Mouse (Mus musculus) stomach, embryonic 14.5 days (tissue): ENCODE results near the gene Ankub1. TPM values are rescaled to one million over a fixed set of nuclear protein-coding genes. Genes with fewer than 3 reads are reported as not detected.
A peak's percentile ranks its signal among the peaks of the same experiment; 100 is the strongest.

Experiments used
- ATAC-seq: fragments of 200-750 bp; cut with Nextera tagmentation; 2 replicates; pipeline ENCODE4 v1.8.0; 2017; ENCODE audit warnings: low read depth, moderate TSS enrichment; ENCODE audit not compliant: insufficient number of reproducible peaks, insufficient read depth, low FRiP score
- H3K27ac ChIP-seq: fragments of 300-500 bp; sonication (generic); 2 replicates; pipeline ENCODE4 v1.5.1; 2014; ENCODE audit warnings: mild to moderate bottlenecking, low read length, moderate library complexity, mixed read lengths
- H3K27me3 ChIP-seq: fragments of 300-500 bp; sonication (generic); 2 replicates; pipeline ENCODE4 v1.6.1; 2014; ENCODE audit warnings: low read length, control low read depth, mixed read lengths; ENCODE audit not compliant: control insufficient read depth, insufficient read depth
- H3K36me3 ChIP-seq: fragments of 300-500 bp; sonication (generic); 2 replicates; pipeline ENCODE4 v1.6.1; 2014; ENCODE audit warnings: mild to moderate bottlenecking, control low read depth, low read length, moderate library complexity, mixed read lengths; ENCODE audit not compliant: control insufficient read depth, insufficient read depth
- H3K4me1 ChIP-seq: fragments of 300-500 bp; sonication (generic); 2 replicates; pipeline ENCODE4 v1.6.1; 2014; ENCODE audit warnings: low read length, control low read depth, mixed read lengths; ENCODE audit not compliant: control insufficient read depth, insufficient read depth
- H3K4me2 ChIP-seq: fragments of 300-500 bp; sonication (generic); replicated peaks from 2 replicates; pipeline ENCODE4 v1.6.1; 2014; ENCODE audit warnings: low read depth, low read length, control low read depth
- H3K4me3 ChIP-seq: fragments of 300-500 bp; sonication (generic); 2 replicates; pipeline ENCODE4 v1.5.1; 2014; ENCODE audit warnings: low read depth, low read length, control low read depth
- H3K9ac ChIP-seq: fragments of 300-500 bp; sonication (generic); replicated peaks from 2 replicates; pipeline ENCODE4 v1.6.1; 2014; ENCODE audit warnings: low read depth, mild to moderate bottlenecking, control low read depth, low read length, moderate library complexity, mixed read lengths
- H3K9me3 ChIP-seq: fragments of 300-500 bp; sonication (generic); 2 replicates; pipeline ENCODE4 v1.6.1; 2016; ENCODE audit warnings: low read depth, low read length, control low read depth; ENCODE audit not compliant: control insufficient read depth
- WGBS: fragments of 180-500 bp; shearing (Covaris S2); extraction: QIAGEN DNeasy Blood & Tissue Kit; methylation state at CpG from one replicate; pipeline ENCODE4 v1.1.7; 2014; 5-methylcytosine and 5-hydroxymethylcytosine counted together
- microRNA-seq: library from miRNA; unstranded; fragments of <30 nt; microRNA quantifications from one replicate; pipeline ENCODE4, GENCODE M21; 2016
- polyA plus RNA-seq: library from polyadenylated mRNA; unstranded; fragments of >200 nt; fragmentation: Nextera tagmentation; extraction: Ambion mirVana; gene quantifications from 2 replicates; pipeline ENCODE4 v1.2.1, GENCODE M21; 2014

Ankub1 gene
- polyA plus RNA-seq, 1 experiment from 2014 or later, result not detected

DNA sequence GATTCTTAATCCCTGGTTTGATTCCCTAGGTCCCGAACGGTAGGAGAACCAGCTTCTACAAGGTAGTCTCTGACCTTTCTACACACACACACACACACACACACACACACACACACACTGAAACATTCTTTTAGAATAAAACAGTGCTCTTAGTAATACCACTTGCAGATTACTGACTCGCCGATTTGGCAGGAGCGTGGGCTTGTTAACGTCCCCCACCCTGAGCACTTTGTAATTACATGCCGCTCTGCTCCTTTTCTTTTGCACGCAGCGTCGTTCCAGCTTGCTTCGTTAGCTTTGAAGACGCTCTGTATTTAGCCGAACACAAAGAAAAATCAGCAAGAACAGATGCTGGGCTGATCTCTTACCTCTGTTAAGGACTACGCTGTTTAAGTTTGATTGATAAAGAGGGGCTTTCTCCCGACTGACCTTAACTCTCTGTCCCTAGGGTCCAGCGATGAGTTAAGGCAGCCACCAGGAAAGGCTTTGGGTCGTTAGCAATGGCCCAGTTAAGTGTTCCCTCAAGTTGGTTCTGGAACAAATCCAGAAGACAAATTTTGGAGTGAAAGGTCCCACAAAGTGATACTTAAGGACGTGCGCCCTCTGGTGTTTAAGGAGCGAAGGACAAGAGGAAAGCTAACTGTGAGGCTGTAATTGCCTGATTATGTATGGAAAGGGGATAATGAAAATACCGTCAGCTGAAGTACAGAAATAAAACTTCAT lies 67.2 kb downstream of the Ankub1 start:
- H3K27ac ChIP-seq, result no peak overlapping the region
- H3K4me3 ChIP-seq, result 0 out of 2 replicates have a peak overlapping the region, but pooled peaks have one; percentile 11
- H3K4me1 ChIP-seq, result no peaks in the 10 kb centered on the region
- no peak overlapping the region; the same call in 1 of the 2 replicates for H3K9ac ChIP-seq
- no peaks in the 10 kb centered on the region for H3K36me3 ChIP-seq
- H3K9me3 ChIP-seq, result no peaks in the 10 kb centered on the region
- no peaks in the 10 kb centered on the region for H3K27me3 ChIP-seq
- H3K4me2 ChIP-seq, result peak overlapping the region; percentile 32
- 34% methylated on average over 21 of the region's 21 CpGs for WGBS
- ATAC-seq, result no peak; the same call in 1 of the 2 replicates

DNA sequence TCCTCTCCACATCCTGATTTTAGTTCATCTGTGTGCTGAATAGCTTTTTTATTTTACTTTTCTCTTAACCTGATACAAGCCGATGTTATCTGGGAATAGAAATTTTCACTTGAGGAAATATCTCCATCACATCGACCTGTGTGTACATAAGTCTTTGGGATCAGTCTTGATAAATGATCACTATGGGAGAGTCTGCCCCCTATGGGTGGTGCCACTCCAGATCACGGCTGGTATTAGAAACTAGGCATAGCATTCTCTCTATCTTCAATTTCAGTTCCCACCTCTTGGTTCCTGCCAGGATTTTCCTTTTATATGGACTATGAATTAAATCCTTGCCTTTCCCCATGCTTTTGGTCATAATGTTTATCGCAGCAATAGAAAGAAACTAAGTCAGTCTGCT lies 72.9 kb downstream of the Ankub1 start:
- ATAC-seq, result no peak
- H3K27ac ChIP-seq, result no peak overlapping the region
- 69% methylated on average over 4 of the region's 4 CpGs for WGBS

DNA sequence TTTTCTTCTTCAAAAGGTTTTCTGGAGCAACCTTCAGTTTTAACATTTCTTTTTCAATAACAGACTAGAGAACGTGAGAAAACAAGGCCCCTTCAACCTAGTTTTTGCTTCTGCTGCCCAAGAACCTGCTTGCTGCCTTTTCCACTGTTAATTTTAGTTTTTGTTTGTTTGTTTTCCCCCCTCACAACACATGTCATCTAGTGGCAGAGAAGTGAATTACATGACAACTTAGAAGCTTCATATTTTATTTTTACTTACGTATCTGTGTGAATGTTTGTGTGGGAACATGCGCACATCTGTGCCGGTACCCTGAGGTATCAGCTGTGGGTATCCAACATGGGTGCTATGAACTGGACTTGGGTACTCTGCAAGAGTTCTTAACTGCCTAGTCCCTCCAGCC lies 76.9 kb downstream of the Ankub1 start:
- H3K4me1 ChIP-seq, result no peaks in the 10 kb centered on the region
- no peak overlapping the region for H3K9ac ChIP-seq
- H3K27me3 ChIP-seq, result no peaks in the 10 kb centered on the region
- no peak overlapping the region for H3K27ac ChIP-seq
- no peak for ATAC-seq
- H3K4me3 ChIP-seq, result no peak overlapping the region
- 93% methylated on average over 4 of the region's 4 CpGs for WGBS
- H3K9me3 ChIP-seq, result no peaks in the 10 kb centered on the region
- H3K4me2 ChIP-seq, result no peak overlapping the region
- H3K36me3 ChIP-seq, result no peaks in the 10 kb centered on the region

More for the DNA sequence above, 72.9 kb downstream of the Ankub1 start:
- no peak overlapping the region for H3K4me3 ChIP-seq
- no peaks in the 10 kb centered on the region for H3K4me1 ChIP-seq
- no peaks in the 10 kb centered on the region for H3K9me3 ChIP-seq
- H3K9ac ChIP-seq, result no peak overlapping the region
- no peaks in the 10 kb centered on the region for H3K36me3 ChIP-seq
- H3K4me2 ChIP-seq, result no peak overlapping the region
- no peaks in the 10 kb centered on the region for H3K27me3 ChIP-seq

DNA sequence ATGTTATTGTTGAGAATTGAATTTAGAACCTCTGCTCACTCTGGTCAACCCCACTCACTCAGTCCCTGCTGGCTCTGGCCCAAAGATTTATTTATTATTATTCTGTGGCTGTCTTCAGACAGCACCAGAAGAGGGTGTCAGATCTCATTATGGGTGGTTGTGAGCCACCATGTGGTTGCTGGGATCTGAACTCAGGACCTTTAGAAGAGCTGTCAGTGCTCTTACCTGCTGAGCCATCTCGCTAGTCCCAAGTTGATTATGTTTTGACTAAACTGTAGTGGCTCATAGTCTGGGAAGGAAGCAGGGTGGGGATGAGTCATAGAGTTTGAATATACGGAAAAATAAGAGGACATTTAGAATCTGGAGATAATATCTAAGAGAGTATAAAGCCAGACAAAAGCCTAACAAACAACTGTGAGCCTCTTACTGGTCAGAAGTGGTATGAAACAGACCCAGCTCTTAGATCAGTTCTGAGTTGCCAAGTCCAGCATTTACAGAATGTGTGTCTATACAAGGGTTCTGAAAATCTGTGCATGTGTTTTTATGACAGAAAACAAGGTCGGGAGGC lies 80.1 kb downstream of the Ankub1 start:
- Histone ChIP-seq H3K9me3 (no peaks in the 10 kb centered on the region), H3K27me3 (no peaks in the 10 kb centered on the region), H3K4me2 (no peak overlapping the region), H3K36me3 (no peaks in the 10 kb centered on the region), H3K27ac (no peak overlapping the region), H3K4me1 (no peaks in the 10 kb centered on the region), H3K4me3 (no peak overlapping the region), H3K9ac (no peak overlapping the region)
- ATAC-seq, result no peak
- WGBS, result 78% methylated on average over 3 of the region's 3 CpGs

DNA sequence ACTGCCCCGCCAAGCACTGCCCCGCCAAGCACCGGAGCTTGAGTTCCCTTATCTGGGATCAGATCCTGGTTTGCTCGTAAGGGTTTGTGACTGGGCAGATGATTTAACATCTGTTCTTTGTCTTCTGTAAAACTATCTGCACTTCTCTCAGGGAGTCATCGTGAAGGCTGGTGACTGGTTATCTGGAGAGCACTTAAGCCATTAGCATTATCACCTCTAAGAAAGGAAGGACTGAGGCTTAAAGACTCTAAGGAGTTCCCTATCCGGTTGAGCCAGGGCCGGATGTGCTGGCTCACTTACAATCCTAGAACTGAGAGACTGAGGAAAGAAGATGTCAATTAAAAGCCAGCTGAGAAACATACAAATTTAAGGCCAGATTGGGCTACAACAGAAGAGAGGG lies 80.8 kb downstream of the Ankub1 start:
- H3K27ac ChIP-seq, result no peak overlapping the region
- no peak for ATAC-seq
- 46% methylated on average over 7 of the region's 7 CpGs for WGBS
- no peak overlapping the region for H3K4me2 ChIP-seq
- no peaks in the 10 kb centered on the region for H3K4me1 ChIP-seq
- no peak overlapping the region for H3K4me3 ChIP-seq
- no peak overlapping the region for H3K9ac ChIP-seq
- H3K27me3 ChIP-seq, result no peaks in the 10 kb centered on the region
- H3K9me3 ChIP-seq, result no peaks in the 10 kb centered on the region
- no peaks in the 10 kb centered on the region for H3K36me3 ChIP-seq

Small RNA genes within 50 kb of the gene (microRNA-seq; reads per million reads assigned to microRNA genes)
- not detected for gene Mir6377

Other genes starting within 250 kb of the Ankub1 start
- 24.3 and 26.3 TPM in 2 replicates for gene Wwtr1, start 116.9 kb downstream of the Ankub1 start, polyA plus RNA-seq
- 89.5 and 93.2 TPM in 2 replicates for gene Commd2, start 41.1 kb downstream of the Ankub1 start, polyA plus RNA-seq
- gene Rnf13, start 43.3 kb upstream of the Ankub1 start, polyA plus RNA-seq, result 76.8 and 84.5 TPM in 2 replicates
- 105 TPM in 2 replicates for gene Pfn2, start 155.3 kb upstream of the Ankub1 start, polyA plus RNA-seq